ENCODE assay signal across 12 mouse cellular contexts in genomic region chr4:65296968-65297499, GRCm38 (mm10).
DNase-seq lines count a peak whose midpoint lies in the region; ATAC-seq and TF ChIP-seq lines count a peak whose summit lies in the region.
"Had no signal": no experiment of that assay in that cellular context is flagged by ENCODE, and none has a peak within 500 bp of the region (broad histone marks: within the 10 kb centered on the region; RNA-seq: fewer than 3 reads in every experiment).

No protein-coding gene starts in this region.

- no peak overlapping the region for H3K9ac ChIP-seq in embryonic facial prominence, embryonic 14.5 days (ENCODE audit: low read depth, low read length)
- H3K9ac ChIP-seq in hindbrain, embryonic 13.5 days, result no peak overlapping the region
- H3K9ac ChIP-seq in midbrain, embryonic 15.5 days, result no peak overlapping the region
- H3K9ac ChIP-seq: limb, embryonic 15.5 days had no signal

- 23% methylated on average over 12 of the region's 13 CpGs for WGBS in embryonic facial prominence, embryonic 14.5 days
- WGBS in hindbrain, embryonic 13.5 days, result 7% methylated on average over 13 of the region's 13 CpGs
- WGBS in midbrain, embryonic 15.5 days, result 6% methylated on average over 13 of the region's 13 CpGs

- no peak for ATAC-seq in embryonic facial prominence, embryonic 14.5 days (ENCODE audit: low read depth)
- ATAC-seq in hindbrain, embryonic 13.5 days (ENCODE audit: low FRiP score), result peak; percentile 80; the same call in 1 of the 2 replicates
- peak; percentile 87 for ATAC-seq in midbrain, embryonic 15.5 days (replicated peaks)
- ATAC-seq in granulocyte monocyte progenitor cell, adult 5-6 weeks (replicated peaks; ENCODE audit: poor library complexity, severe bottlenecking), result no peak

- no peaks in the 10 kb centered on the region for H3K36me3 ChIP-seq in embryonic facial prominence, embryonic 14.5 days (ENCODE audit: control insufficient read depth, insufficient read depth, low read length)
- no peaks in the 10 kb centered on the region for H3K36me3 ChIP-seq in hindbrain, embryonic 13.5 days
- no peaks in the 10 kb centered on the region for H3K36me3 ChIP-seq in midbrain, embryonic 15.5 days (replicated peaks)
- H3K36me3 ChIP-seq: limb, embryonic 15.5 days had no signal

- H3K4me1 ChIP-seq in embryonic facial prominence, embryonic 14.5 days (ENCODE audit: control insufficient read depth, insufficient read depth, low read length), result no peaks in the 10 kb centered on the region
- H3K4me1 ChIP-seq in hindbrain, embryonic 13.5 days (replicated peaks), result peaks cover 6% of the 10 kb centered on the region; the same call in 1 of the 2 replicates
- H3K4me1 ChIP-seq in midbrain, embryonic 15.5 days, result no peaks in the 10 kb centered on the region
- H3K4me1 ChIP-seq: limb, embryonic 15.5 days had no signal

- no peak overlapping the region for H3K4me3 ChIP-seq in embryonic facial prominence, embryonic 14.5 days (ENCODE audit: low read depth, low read length)
- no peak overlapping the region for H3K4me3 ChIP-seq in hindbrain, embryonic 13.5 days
- no peak overlapping the region for H3K4me3 ChIP-seq in midbrain, embryonic 15.5 days
- H3K4me3 ChIP-seq: heart, adult 2 months; limb, embryonic 15.5 days had no signal

- TF ChIP-seq CTCF in brain, embryonic 14.5 days (IDR thresholded peaks at IDR 0.05; ENCODE audit: borderline replicate concordance, extremely low read depth, insufficient read depth, insufficient read length), result no peak

- H3K9me3 ChIP-seq in embryonic facial prominence, embryonic 14.5 days (ENCODE audit: control insufficient read depth, low read length), result no peaks in the 10 kb centered on the region
- H3K9me3 ChIP-seq in hindbrain, embryonic 13.5 days, result no peaks in the 10 kb centered on the region
- no peaks in the 10 kb centered on the region for H3K9me3 ChIP-seq in midbrain, embryonic 15.5 days
- H3K9me3 ChIP-seq: limb, embryonic 15.5 days had no signal

- H3K4me2 ChIP-seq in embryonic facial prominence, embryonic 14.5 days (ENCODE audit: low read depth, low read length), result no peak overlapping the region
- H3K4me2 ChIP-seq in hindbrain, embryonic 13.5 days, result no peak overlapping the region
- H3K4me2 ChIP-seq in midbrain, embryonic 15.5 days, result no peak overlapping the region
- H3K4me2 ChIP-seq: limb, embryonic 15.5 days had no signal

- peak; percentile 95 for DNase-seq in brain, embryonic 14.5 days (ENCODE audit: low read depth)
- peak; percentile 31 for DNase-seq in embryonic facial prominence, embryonic 14.5 days (ENCODE audit: low spot score)
- DNase-seq in thymus, postnatal 4 days, result no peak
- no peak for DNase-seq in cerebellum, adult 9-10 months
- no peak for DNase-seq in spleen, postnatal 36 days (ENCODE audit: low spot score in 2 of 2)
- DNase-seq: heart, adult 2 months; kidney, postnatal 10 days; thymus, adult 18-20 months had no signal

- H3K27me3 ChIP-seq in embryonic facial prominence, embryonic 14.5 days (replicated peaks; ENCODE audit: control insufficient read depth, insufficient read depth, low read length), result no peaks in the 10 kb centered on the region
- H3K27me3 ChIP-seq in hindbrain, embryonic 13.5 days, result peaks cover 34% of the 10 kb centered on the region
- peaks cover 11% of the 10 kb centered on the region for H3K27me3 ChIP-seq in midbrain, embryonic 15.5 days (replicated peaks)
- H3K27me3 ChIP-seq: limb, embryonic 15.5 days had no signal

- no peak for TF ChIP-seq POLR2A in brain, embryonic 14.5 days (IDR thresholded peaks at IDR 0.05; ENCODE audit: borderline replicate concordance, extremely low read depth, insufficient read depth, insufficient read length, poor library complexity, severe bottlenecking)

- no peak overlapping the region for H3K27ac ChIP-seq in embryonic facial prominence, embryonic 14.5 days (replicated peaks; ENCODE audit: low read depth, low read length)
- no peak overlapping the region for H3K27ac ChIP-seq in hindbrain, embryonic 13.5 days
- no peak overlapping the region for H3K27ac ChIP-seq in midbrain, embryonic 15.5 days
- H3K27ac ChIP-seq: heart, adult 2 months; limb, embryonic 15.5 days had no signal

Comparison
In these comparisons a context has a peak if more than half of its experiments do, and no peak if none do; other contexts are left out.
1. DNase-seq: peak in brain, embryonic 14.5 days (single experiment) and embryonic facial prominence, embryonic 14.5 days (single experiment); none in thymus, postnatal 4 days (single experiment), cerebellum, adult 9-10 months (single experiment) and spleen, postnatal 36 days (0 of 2).
2. ATAC-seq: peak in hindbrain, embryonic 13.5 days (single experiment) and midbrain, embryonic 15.5 days (single experiment); none in embryonic facial prominence, embryonic 14.5 days (single experiment) and granulocyte monocyte progenitor cell, adult 5-6 weeks (single experiment).